ENCODE assay signal across 11 mouse cellular contexts in genomic region chr17:47092076-47092475, GRCm38 (mm10).
"Had no signal": no experiment of that assay in that cellular context is flagged by ENCODE, and none has a peak within 500 bp of the region (broad histone marks: within the 10 kb centered on the region; RNA-seq: fewer than 3 reads in every experiment).

No protein-coding gene starts in this region.

- DNase-seq: gastrocnemius, postnatal 14 days; gastrocnemius, postnatal 36 days; heart, adult 18-20 months; heart, postnatal 14 days; heart, postnatal 36 days; kidney, adult 11 months; kidney, adult 2 months; kidney, adult 9 months; kidney, postnatal 14 days; kidney, postnatal 4 days; left cerebral cortex, postnatal 4 days had no signal
